Mouse (Mus musculus) ES-Bruce4 (cell line): ENCODE measurements around the gene E330017A01Rik. TPM values are rescaled to one million over a fixed set of nuclear protein-coding genes. Genes with fewer than 3 reads are reported as not detected.

Source experiments
- H3K27ac ChIP-seq: 2 replicates; pipeline ENCODE4 v1.5.1; 2012; ENCODE audit warnings: low read length, inconsistent platforms; ENCODE audit not compliant: insufficient read depth
- H3K27me3 ChIP-seq: 2 replicates; pipeline ENCODE4 v1.6.1; 2012; ENCODE audit warnings: mild to moderate bottlenecking, low read length, inconsistent platforms; ENCODE audit not compliant: control insufficient read depth, poor library complexity, insufficient read depth, severe bottlenecking
- H3K36me3 ChIP-seq: 2 replicates; pipeline ENCODE4 v1.6.1; 2012; ENCODE audit warnings: inconsistent platforms, mild to moderate bottlenecking, low read length, moderate library complexity; ENCODE audit not compliant: control insufficient read depth, poor library complexity, insufficient read depth, severe bottlenecking
- H3K4me1 ChIP-seq: one replicate; pipeline ENCODE4 v1.8.1; 2011; ENCODE audit warnings: low read length; ENCODE audit not compliant: control insufficient read depth, insufficient read depth
- H3K4me3 ChIP-seq: 2 replicates; pipeline ENCODE4 v1.5.1; 2011; ENCODE audit warnings: low read depth, mild to moderate bottlenecking, low read length
- H3K9ac ChIP-seq: 2 replicates; pipeline ENCODE4 v1.6.1; 2012; ENCODE audit warnings: low read depth, mild to moderate bottlenecking, inconsistent platforms; ENCODE audit not compliant: poor library complexity, severe bottlenecking
- H3K9me3 ChIP-seq: replicated peaks from 2 replicates; pipeline ENCODE4 v1.6.1; 2012; ENCODE audit warnings: mild to moderate bottlenecking, low read length, inconsistent platforms; ENCODE audit not compliant: control insufficient read depth, poor library complexity, insufficient read depth, severe bottlenecking
- CTCF ChIP-seq: IDR thresholded peaks from one replicate; pipeline ENCODE4 v1.8.1; 2011; ENCODE audit warnings: low read depth, low read length
- EP300 ChIP-seq: IDR thresholded peaks from 2 replicates; pipeline ENCODE4 v1.6.1; 2011; ENCODE audit warnings: low read depth, low read length; ENCODE audit not compliant: insufficient read depth
- POLR2A ChIP-seq: IDR thresholded peaks from one replicate; pipeline ENCODE4 v1.8.1; 2011; ENCODE audit warnings: low read length; ENCODE audit not compliant: insufficient read depth
- polyA plus RNA-seq: library from polyadenylated mRNA; stranded (reverse); fragments of >200 nt; gene quantifications from 2 replicates; pipeline ENCODE4 v1.2.4, GENCODE M21; 2011; ENCODE audit warnings: low read depth; ENCODE audit not compliant: missing spikeins, insufficient read depth, insufficient read length

E330017A01Rik gene
- polyA plus RNA-seq, 1 experiment, result not detected

- Histone ChIP-seq H3K27ac (no peak overlapping the region), H3K9ac (no peak overlapping the region), H3K4me3 (no peak overlapping the region), H3K4me1 (no peaks in the 10 kb centered on the region), H3K36me3 (no peaks in the 10 kb centered on the region), H3K27me3 (no peaks in the 10 kb centered on the region), H3K9me3 (no peaks in the 10 kb centered on the region)
- TF ChIP-seq POLR2A (no peak), EP300 (no peak), CTCF (no peak)
Measured at GRCm38 (mm10) chr16:58591299-58591698, 47.2 kb downstream of the E330017A01Rik start.

GRCm38 (mm10) chr16:58589444-58589843 lies 49.1 kb downstream of the E330017A01Rik start:
- H3K4me1 ChIP-seq, result no peaks in the 10 kb centered on the region
- no peaks in the 10 kb centered on the region for H3K27me3 ChIP-seq
- H3K9me3 ChIP-seq, result no peaks in the 10 kb centered on the region
- no peak overlapping the region for H3K9ac ChIP-seq
- TF ChIP-seq EP300, result no peak
- no peak for TF ChIP-seq POLR2A
- no peak for TF ChIP-seq CTCF
- H3K27ac ChIP-seq, result no peak overlapping the region
- H3K36me3 ChIP-seq, result no peaks in the 10 kb centered on the region
- no peak overlapping the region for H3K4me3 ChIP-seq

Other genes starting within 250 kb of the E330017A01Rik start
- gene Dcbld2, start 230.3 kb downstream of the E330017A01Rik start, polyA plus RNA-seq, result 53.5 and 63.9 TPM in 2 replicates
- gene St3gal6, start 114.5 kb downstream of the E330017A01Rik start, polyA plus RNA-seq, result 3.7 and 5.2 TPM in 2 replicates
- gene Gm813, start 21.8 kb downstream of the E330017A01Rik start, polyA plus RNA-seq, result not detected in 2 replicates
- 32.7 and 35.2 TPM in 2 replicates for gene Cpox, start 31.6 kb upstream of the E330017A01Rik start, polyA plus RNA-seq
- gene Gpr15, start 80.3 kb upstream of the E330017A01Rik start, polyA plus RNA-seq, result not detected in 2 replicates
- gene Cldnd1, start 89.2 kb upstream of the E330017A01Rik start, polyA plus RNA-seq, result 51.6 and 53.9 TPM in 2 replicates
- gene Olfr172, start 124.4 kb upstream of the E330017A01Rik start, polyA plus RNA-seq, result not detected in 2 replicates
- gene Olfr173, start 161.5 kb upstream of the E330017A01Rik start, polyA plus RNA-seq, result not detected in 2 replicates
- gene Olfr175-ps1, start 188.0 kb upstream of the E330017A01Rik start, polyA plus RNA-seq, result not detected in 2 replicates
- not detected in 2 replicates for gene Olfr177, start 236.0 kb upstream of the E330017A01Rik start, polyA plus RNA-seq